Mouse (Mus musculus): Measurements from ENCODE around the gene Trp53. TPM values are rescaled to one million over a fixed set of nuclear protein-coding genes. Genes with fewer than 3 reads are reported as not detected.
"Not testable (repeated sequence)": the region's sequence is repeated elsewhere in the genome, so short reads cannot be mapped to it uniquely, and the experiment has no call there.

Trp53 gene
- polyA plus RNA-seq, 1 experiment from 2014 or later: 250 TPM

GRCm38 (mm10) chr11:69616781-69617180 is 36.6 kb downstream of the Trp53 start:
- H3K27me3 ChIP-seq (ENCODE audit: control insufficient read depth, insufficient read depth, low read length): no peaks in the 10 kb centered on the region
- H3K27ac ChIP-seq (replicated peaks; ENCODE audit: low read depth, low read length): no peak overlapping the region
- H3K9me3 ChIP-seq (ENCODE audit: control insufficient read depth, low read length): no peaks in the 10 kb centered on the region
- no peak overlapping the region for H3K4me3 ChIP-seq (ENCODE audit: low read depth, low read length)
- H3K9ac ChIP-seq (ENCODE audit: low read length): no peak overlapping the region; the same call in 1 of the 2 replicates
- DNase-seq (ENCODE audit: low spot score) (no peak), ATAC-seq (ENCODE audit: insufficient number of reproducible peaks, low FRiP score, low TSS enrichment, low read depth) (no peak)
- WGBS: 53% methylated on average over 10 of the region's 10 CpGs
- no peak overlapping the region for H3K4me2 ChIP-seq (ENCODE audit: low read depth, severe bottlenecking)
- H3K36me3 ChIP-seq (ENCODE audit: control insufficient read depth, insufficient read depth, low read length): no peaks in the 10 kb centered on the region
- peaks cover 3% of the 10 kb centered on the region; the same call in 1 of the 2 replicates for H3K4me1 ChIP-seq (ENCODE audit: control insufficient read depth, insufficient read depth, low read length)

DNA sequence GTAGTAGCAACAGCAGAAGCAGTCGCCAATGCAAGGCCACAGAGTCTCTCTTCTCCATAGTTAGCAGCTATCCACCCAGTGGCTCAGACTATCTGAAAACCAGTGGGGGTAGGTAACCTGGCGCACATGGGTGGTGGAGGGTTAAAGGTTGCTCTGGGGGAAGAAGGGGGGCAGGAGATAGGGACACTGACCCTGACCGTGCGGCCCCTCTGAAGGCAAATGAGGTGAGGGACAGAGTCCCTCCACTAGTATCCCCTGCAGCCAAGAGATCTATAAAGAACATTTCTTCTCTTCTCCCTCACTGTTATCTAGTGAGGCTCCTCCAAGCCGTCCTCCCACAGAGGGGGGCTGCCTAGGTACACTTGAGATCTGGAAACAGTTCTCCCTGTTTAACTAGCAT is 37.6 kb downstream of the Trp53 start, which contains the start of gene Shbg:
Shbg (minus strand) TSS at position 101 of the 400 bp plus-strand sequence.
- Histone ChIP-seq H3K4me1 (ENCODE audit: control insufficient read depth, insufficient read depth, low read length) (peaks cover 8% of the 10 kb centered on the region), H3K36me3 (ENCODE audit: control insufficient read depth, insufficient read depth, low read length) (no peaks in the 10 kb centered on the region), H3K9me3 (ENCODE audit: control insufficient read depth, low read length) (no peaks in the 10 kb centered on the region), H3K27me3 (ENCODE audit: control insufficient read depth, insufficient read depth, low read length) (no peaks in the 10 kb centered on the region), H3K4me3 (ENCODE audit: low read depth, low read length) (no peak within 1 kb of the TSS), H3K27ac (replicated peaks; ENCODE audit: low read depth, low read length) (no peak within 1 kb of the TSS), H3K4me2 (ENCODE audit: low read depth, severe bottlenecking) (no peak within 1 kb of the TSS), H3K9ac (ENCODE audit: low read length) (no peak within 1 kb of the TSS; the same call in 1 of the 2 replicates)
- 67% methylated on average over 5 of the region's 5 CpGs for WGBS
- DNase-seq (ENCODE audit: low spot score) (no peak), ATAC-seq (ENCODE audit: insufficient number of reproducible peaks, low FRiP score, low TSS enrichment, low read depth) (no peak)

GRCm38 (mm10) chr11:69620394-69621081 is 40.4 kb downstream of the Trp53 start:
- H3K4me1 ChIP-seq (ENCODE audit: control insufficient read depth, insufficient read depth, low read length): peaks cover 8% of the 10 kb centered on the region
- WGBS: 92% methylated on average over 7 of the region's 7 CpGs
- no peak overlapping the region for H3K4me3 ChIP-seq (ENCODE audit: low read depth, low read length)
- no peak overlapping the region for H3K9ac ChIP-seq (ENCODE audit: low read length)
- H3K27me3 ChIP-seq (ENCODE audit: control insufficient read depth, insufficient read depth, low read length): no peaks in the 10 kb centered on the region
- H3K9me3 ChIP-seq (ENCODE audit: control insufficient read depth, low read length): no peaks in the 10 kb centered on the region
- no peaks in the 10 kb centered on the region for H3K36me3 ChIP-seq (ENCODE audit: control insufficient read depth, insufficient read depth, low read length)
- DNase-seq (ENCODE audit: low spot score): no peak
- H3K4me2 ChIP-seq (ENCODE audit: low read depth, severe bottlenecking): no peak overlapping the region
- H3K27ac ChIP-seq (replicated peaks; ENCODE audit: low read depth, low read length): no peak overlapping the region
- ATAC-seq (ENCODE audit: insufficient number of reproducible peaks, low FRiP score, low TSS enrichment, low read depth): no peak

- peak; percentile 59 for ATAC-seq (ENCODE audit: insufficient number of reproducible peaks, low FRiP score, low TSS enrichment, low read depth)
- H3K4me1 ChIP-seq (ENCODE audit: control insufficient read depth, insufficient read depth, low read length): peaks cover 8% of the 10 kb centered on the region
These were observed 41.6 kb downstream of the Trp53 start, which contains the start of gene Sat2 for GRCm38 (mm10) chr11:69621571-69622268. Gene Sat2, plus strand, starts transcription at chr11:69622024.

GRCm38 (mm10) chr11:69622406-69622805 is 42.2 kb downstream of the Trp53 start:
- 0 out of 2 replicates have a peak, but pooled peaks have one; percentile 13 for ATAC-seq (ENCODE audit: insufficient number of reproducible peaks, low FRiP score, low TSS enrichment, low read depth)
- no peaks in the 10 kb centered on the region for H3K27me3 ChIP-seq (ENCODE audit: control insufficient read depth, insufficient read depth, low read length)
- no peaks in the 10 kb centered on the region for H3K36me3 ChIP-seq (ENCODE audit: control insufficient read depth, insufficient read depth, low read length)
- 47% methylated on average over 6 of the region's 6 CpGs for WGBS
- peak overlapping the region; percentile 70 for H3K4me2 ChIP-seq (ENCODE audit: low read depth, severe bottlenecking)
- peaks cover 8% of the 10 kb centered on the region for H3K4me1 ChIP-seq (ENCODE audit: control insufficient read depth, insufficient read depth, low read length)
- H3K27ac ChIP-seq (replicated peaks; ENCODE audit: low read depth, low read length): no peak overlapping the region
- H3K9me3 ChIP-seq (ENCODE audit: control insufficient read depth, low read length): no peaks in the 10 kb centered on the region
- H3K9ac ChIP-seq (ENCODE audit: low read length): peak overlapping the region; percentile 60
- no peak for DNase-seq (ENCODE audit: low spot score)
- H3K4me3 ChIP-seq (ENCODE audit: low read depth, low read length): peak overlapping the region; percentile 34

More at GRCm38 (mm10) chr11:69621571-69622268, 41.6 kb downstream of the Trp53 start, which contains the start of gene Sat2:
- Histone ChIP-seq H3K27me3 (ENCODE audit: control insufficient read depth, insufficient read depth, low read length) (no peaks in the 10 kb centered on the region), H3K27ac (replicated peaks; ENCODE audit: low read depth, low read length) (no peak within 1 kb of the TSS), H3K36me3 (ENCODE audit: control insufficient read depth, insufficient read depth, low read length) (no peaks in the 10 kb centered on the region), H3K9me3 (ENCODE audit: control insufficient read depth, low read length) (no peaks in the 10 kb centered on the region), H3K4me2 (ENCODE audit: low read depth, severe bottlenecking) (peak within 1 kb of the TSS; percentile 70), H3K4me3 (ENCODE audit: low read depth, low read length) (peak within 1 kb of the TSS; percentile 34), H3K9ac (ENCODE audit: low read length) (peak within 1 kb of the TSS; percentile 60)
- 1% methylated on average over 20 of the region's 20 CpGs for WGBS
- DNase-seq (ENCODE audit: low spot score): peak; percentile 80

GRCm38 (mm10) chr11:69623006-69623405 is 42.8 kb downstream of the Trp53 start:
- no peak for DNase-seq (ENCODE audit: low spot score)
- ATAC-seq (ENCODE audit: insufficient number of reproducible peaks, low FRiP score, low TSS enrichment, low read depth): no peak
- Histone ChIP-seq H3K9me3 (ENCODE audit: control insufficient read depth, low read length) (no peaks in the 10 kb centered on the region), H3K9ac (ENCODE audit: low read length) (no peak overlapping the region), H3K36me3 (ENCODE audit: control insufficient read depth, insufficient read depth, low read length) (no peaks in the 10 kb centered on the region), H3K27ac (replicated peaks; ENCODE audit: low read depth, low read length) (no peak overlapping the region), H3K4me2 (ENCODE audit: low read depth, severe bottlenecking) (no peak overlapping the region), H3K4me1 (ENCODE audit: control insufficient read depth, insufficient read depth, low read length) (peaks cover 8% of the 10 kb centered on the region), H3K4me3 (ENCODE audit: low read depth, low read length) (no peak overlapping the region), H3K27me3 (ENCODE audit: control insufficient read depth, insufficient read depth, low read length) (no peaks in the 10 kb centered on the region)
- WGBS: 69% methylated on average over 4 of the region's 4 CpGs

- not testable (repeated sequence) for H3K27ac ChIP-seq (replicated peaks; ENCODE audit: low read depth, low read length); H3K27me3 ChIP-seq (ENCODE audit: control insufficient read depth, insufficient read depth, low read length); H3K4me3 ChIP-seq (ENCODE audit: low read depth, low read length); H3K9me3 ChIP-seq (ENCODE audit: control insufficient read depth, low read length); ATAC-seq (ENCODE audit: insufficient number of reproducible peaks, low FRiP score, low TSS enrichment, low read depth); DNase-seq (ENCODE audit: low spot score); H3K9ac ChIP-seq (ENCODE audit: low read length); H3K4me1 ChIP-seq (ENCODE audit: control insufficient read depth, insufficient read depth, low read length); H3K4me2 ChIP-seq (ENCODE audit: low read depth, severe bottlenecking); H3K36me3 ChIP-seq (ENCODE audit: control insufficient read depth, insufficient read depth, low read length)
- WGBS: 85% methylated on average over 2 of the region's 2 CpGs
These were observed 44.2 kb downstream of the Trp53 start for GRCm38 (mm10) chr11:69624339-69624738.

DNA sequence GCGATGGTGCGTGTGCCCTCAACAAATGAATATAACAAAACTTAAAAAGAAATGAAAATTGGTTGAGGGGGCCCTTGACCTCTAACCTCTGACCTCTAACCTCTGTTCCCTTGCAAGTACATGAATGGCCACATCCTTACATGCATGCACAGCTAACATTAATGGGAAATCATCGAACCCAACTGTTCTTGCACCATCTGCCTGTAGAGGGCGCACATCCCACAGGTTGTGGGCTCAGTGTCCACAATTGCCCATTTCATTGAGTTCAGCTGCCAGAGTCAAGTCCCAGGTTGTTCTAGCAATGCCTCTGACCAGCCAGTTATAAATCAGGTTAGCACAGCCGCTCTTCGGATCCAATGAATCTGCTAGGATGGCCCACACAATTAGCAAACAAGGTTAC is 48.1 kb downstream of the Trp53 start:
- ATAC-seq (ENCODE audit: insufficient number of reproducible peaks, low FRiP score, low TSS enrichment, low read depth) (no peak), DNase-seq (ENCODE audit: low spot score) (peak; percentile 91)
- Histone ChIP-seq H3K27ac (replicated peaks; ENCODE audit: low read depth, low read length) (no peak overlapping the region), H3K4me2 (ENCODE audit: low read depth, severe bottlenecking) (no peak overlapping the region), H3K4me3 (ENCODE audit: low read depth, low read length) (no peak overlapping the region), H3K27me3 (ENCODE audit: control insufficient read depth, insufficient read depth, low read length) (no peaks in the 10 kb centered on the region), H3K36me3 (ENCODE audit: control insufficient read depth, insufficient read depth, low read length) (no peaks in the 10 kb centered on the region), H3K9me3 (ENCODE audit: control insufficient read depth, low read length) (no peaks in the 10 kb centered on the region), H3K9ac (ENCODE audit: low read length) (no peak overlapping the region), H3K4me1 (ENCODE audit: control insufficient read depth, insufficient read depth, low read length) (no peaks in the 10 kb centered on the region)
- 33% methylated on average over 6 of the region's 6 CpGs for WGBS
